Mouse (Mus musculus) cerebellum, postnatal 10 days (tissue): Measurements from ENCODE around the gene Arnt2.

Experiments
- DNase-seq, 2 experiments: peaks; one replicate each; pipeline ENCODE4 v3.0.0; 2021; ENCODE audit warnings: mixed read lengths in 2 of 2

Arnt2 gene

GRCm38 (mm10) chr7:84339186-84339585, 70.8 kb downstream of the Arnt2 start:
- peak; percentile 30 to 34 for DNase-seq

GRCm38 (mm10) chr7:84337768-84338167, 72.2 kb downstream of the Arnt2 start:
- no peak for DNase-seq

DNA sequence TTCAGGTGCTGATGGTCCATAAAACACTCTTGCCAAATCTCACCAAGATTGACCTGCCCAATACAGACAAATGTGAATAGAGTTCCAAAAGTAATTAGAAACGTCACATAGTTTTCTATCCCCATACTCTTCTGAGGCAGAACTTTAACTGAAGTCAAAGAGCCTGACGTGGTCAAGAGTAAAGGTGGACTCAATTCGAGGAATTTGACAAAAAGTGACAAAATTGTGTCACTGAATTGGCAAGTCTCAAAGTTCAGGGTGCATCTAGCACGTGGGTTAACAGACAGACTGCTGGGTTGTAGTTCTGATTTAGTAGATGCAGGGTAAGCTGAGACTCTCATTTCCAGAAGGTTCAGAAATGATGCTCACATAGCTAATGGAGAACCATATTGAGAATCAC, 73.1 kb downstream of the Arnt2 start:
- DNase-seq: no peak

- no peak for DNase-seq
Observed at GRCm38 (mm10) chr7:84336580-84336886, 73.4 kb downstream of the Arnt2 start.

DNA sequence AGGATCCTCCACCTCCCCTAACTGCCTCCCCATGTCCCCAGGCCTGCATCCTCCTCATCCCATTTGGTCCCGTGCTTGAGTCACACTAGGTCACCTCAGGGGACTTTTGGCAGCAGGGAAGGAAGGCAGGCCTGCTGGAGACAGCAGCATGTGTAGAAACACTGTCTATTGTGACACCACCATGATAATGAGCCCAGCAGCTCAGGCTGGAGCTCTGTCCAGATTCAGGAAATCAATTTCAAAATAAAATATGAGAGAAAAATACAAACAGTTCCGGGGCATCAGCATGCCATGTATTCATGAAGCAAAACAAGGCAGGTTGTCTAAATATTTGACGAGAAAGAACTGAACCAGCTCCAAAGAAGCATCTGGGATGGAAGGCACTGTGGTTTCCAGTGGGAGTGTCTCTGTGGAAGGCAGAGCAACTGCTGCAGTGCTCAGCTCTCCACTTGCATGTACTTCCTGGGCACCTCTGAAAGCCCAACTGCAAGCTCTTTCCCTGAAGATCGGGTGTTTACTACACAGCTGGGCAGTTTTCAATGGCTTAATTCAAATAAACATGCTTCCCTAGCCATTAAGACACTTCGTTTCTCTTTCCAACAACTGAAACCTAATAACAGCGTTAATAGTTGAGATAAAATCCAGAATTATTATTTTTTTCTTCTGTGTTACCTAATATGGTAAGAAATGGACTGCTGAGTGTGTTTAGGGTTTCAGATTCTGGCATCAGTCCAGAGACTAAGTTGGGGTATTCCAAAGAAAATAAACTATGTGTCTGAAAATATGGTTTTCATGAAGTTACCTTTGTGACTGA, 74.0 kb downstream of the Arnt2 start:
- no peak for DNase-seq

- DNase-seq: no peak
Observed at GRCm38 (mm10) chr7:84333996-84334395, 76.0 kb downstream of the Arnt2 start.

DNA sequence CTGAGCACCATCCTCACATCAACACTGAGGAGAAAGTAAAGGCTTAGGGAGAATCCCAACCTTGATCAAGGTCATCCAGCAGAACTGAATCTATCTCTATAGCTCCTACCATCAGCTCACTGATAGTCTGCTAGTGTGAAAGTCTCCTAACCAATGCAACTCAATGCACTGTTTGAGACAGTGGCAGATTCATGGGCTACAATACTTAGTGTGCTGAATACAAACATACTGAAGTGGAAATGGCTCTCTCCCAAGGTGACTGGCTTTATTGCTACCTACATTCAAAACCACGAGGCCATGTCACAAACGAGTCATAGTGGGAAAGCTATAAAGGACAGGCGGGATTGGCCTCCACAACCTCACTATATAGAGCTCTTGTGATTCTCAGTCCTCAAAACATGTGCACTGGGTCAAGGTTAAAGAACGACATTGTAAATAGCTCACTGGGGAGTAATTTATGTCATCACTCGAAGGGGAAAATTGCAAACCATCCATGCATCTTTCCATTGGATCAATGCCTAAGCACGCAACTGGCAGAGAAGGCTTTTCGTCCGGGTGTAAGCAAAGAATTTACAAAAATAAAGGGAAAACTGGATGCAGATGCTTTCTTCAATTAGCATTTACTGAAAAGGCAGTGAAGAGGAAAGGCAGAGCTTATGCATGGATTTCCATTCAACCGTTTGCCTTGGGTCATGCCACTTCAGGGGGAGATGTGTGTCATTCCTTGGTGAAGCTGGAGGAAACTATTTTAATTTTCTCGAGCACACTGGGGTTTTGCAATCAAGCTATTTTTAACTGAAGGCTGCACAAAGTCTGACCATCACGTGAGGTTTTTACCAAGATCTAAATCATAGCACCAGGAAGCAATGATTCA, 77.4 kb downstream of the Arnt2 start:
- no peak for DNase-seq

GRCm38 (mm10) chr7:84329174-84329583, 80.8 kb downstream of the Arnt2 start:
- no peak for DNase-seq

GRCm38 (mm10) chr7:84328770-84329169, 81.2 kb downstream of the Arnt2 start:
- peak; percentile 80 to 81 for DNase-seq

GRCm38 (mm10) chr7:84325570-84326328, 84.2 kb downstream of the Arnt2 start:
- DNase-seq: no peak

DNA sequence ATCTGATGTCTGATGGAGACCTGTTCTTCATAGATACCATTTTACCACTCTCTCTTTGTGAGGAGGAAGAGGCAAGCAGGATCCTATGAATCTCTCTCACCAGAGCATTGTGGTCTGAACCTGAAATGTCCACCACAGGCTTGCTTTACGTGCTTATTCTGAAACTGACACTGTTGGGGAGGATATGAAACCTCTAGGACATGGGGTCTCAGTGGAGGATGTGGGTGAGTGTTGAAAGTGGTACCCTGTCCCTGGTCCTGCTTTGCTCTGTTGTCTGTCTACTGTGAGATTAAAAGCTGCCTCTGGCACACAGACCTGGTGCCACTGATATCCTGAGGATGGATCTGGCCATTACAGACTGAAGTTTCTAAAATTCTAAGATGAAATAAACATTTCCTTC, 88.4 kb downstream of the Arnt2 start:
- no peak for DNase-seq

DNA sequence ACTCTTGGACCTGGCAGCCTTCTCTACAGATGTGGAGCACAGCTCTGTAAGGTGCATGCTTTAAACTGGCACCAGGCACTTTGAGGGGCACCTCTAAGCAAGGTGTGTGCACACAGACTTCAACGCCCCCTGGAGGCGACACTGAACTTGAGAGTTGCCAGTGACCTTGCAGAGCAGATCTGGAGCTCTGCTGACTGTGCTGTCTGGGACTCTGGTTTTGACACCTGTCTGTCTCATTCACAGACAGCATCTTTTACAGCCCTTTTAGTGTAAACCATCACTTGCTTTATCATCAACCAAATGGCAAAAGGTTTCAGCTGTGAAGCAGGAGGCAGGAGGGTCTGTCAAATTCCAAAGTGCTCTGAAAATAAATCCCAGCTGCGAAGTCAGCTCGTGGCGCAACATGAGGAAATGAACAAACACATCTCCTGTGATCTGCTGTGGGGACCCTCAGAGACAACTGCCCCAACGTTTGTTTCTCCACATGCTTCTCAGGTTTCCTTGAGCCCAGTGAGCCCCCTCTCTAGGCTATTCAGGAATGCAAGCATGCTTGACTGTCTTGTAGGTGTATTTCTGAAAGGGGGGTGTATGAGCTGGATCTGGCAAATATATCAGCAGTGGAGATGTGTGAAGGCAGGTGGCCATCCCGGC, 94.5 kb downstream of the Arnt2 start:
- peak; percentile 33 to 38 for DNase-seq

- no peak for DNase-seq
Observed at GRCm38 (mm10) chr7:84314742-84315141, 95.2 kb downstream of the Arnt2 start.

DNA sequence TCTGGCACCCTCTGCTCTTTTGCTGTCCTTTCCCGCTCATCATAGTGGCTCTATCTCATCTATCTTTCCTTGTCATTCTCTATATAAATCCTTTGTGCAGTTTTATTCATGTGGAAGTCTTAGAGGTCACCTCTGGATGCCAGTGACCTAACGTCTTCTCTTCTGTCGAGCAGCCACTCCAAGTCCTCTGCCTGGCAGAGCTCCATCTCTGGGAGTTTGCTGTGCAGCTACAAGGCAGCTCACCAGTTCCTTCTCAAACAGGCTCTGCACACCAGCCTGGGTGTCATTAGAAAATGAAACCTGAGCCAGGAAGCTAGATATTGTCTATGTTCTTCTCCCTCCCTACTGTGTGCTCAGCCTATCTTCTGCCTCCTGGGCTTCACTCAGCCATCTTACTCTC, 98.4 kb downstream of the Arnt2 start:
- peak; percentile 36 to 37 for DNase-seq

GRCm38 (mm10) chr7:84310909-84311311, 99.1 kb downstream of the Arnt2 start:
- peak; percentile 57 to 73 for DNase-seq

GRCm38 (mm10) chr7:84307329-84307925, 102.5 kb downstream of the Arnt2 start:
- peak; percentile 70 to 73 for DNase-seq

GRCm38 (mm10) chr7:84300261-84300660, 109.7 kb downstream of the Arnt2 start:
- no peak for DNase-seq

DNA sequence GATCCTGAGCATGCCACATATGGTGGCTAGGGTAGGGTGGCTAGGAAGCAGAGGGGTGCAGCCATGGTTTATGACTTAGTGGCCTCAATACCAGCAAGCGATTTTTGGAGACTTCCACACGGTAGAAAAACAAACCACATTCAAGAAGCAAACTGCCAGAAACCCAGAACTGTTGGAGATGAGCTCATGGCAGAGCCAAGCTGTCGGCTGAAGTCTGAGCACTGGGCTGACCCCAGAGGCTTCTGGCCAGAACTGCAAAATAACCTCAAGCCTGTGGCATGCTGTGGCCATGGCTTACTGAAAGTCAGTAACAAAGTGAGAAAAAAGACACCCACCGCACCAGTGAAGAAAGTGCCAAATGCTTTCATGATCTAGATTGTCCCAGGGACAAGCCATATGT, 110.4 kb downstream of the Arnt2 start:
- DNase-seq: peak; percentile 29 to 31

GRCm38 (mm10) chr7:84293054-84293453, 116.9 kb downstream of the Arnt2 start:
- no peak for DNase-seq

DNA sequence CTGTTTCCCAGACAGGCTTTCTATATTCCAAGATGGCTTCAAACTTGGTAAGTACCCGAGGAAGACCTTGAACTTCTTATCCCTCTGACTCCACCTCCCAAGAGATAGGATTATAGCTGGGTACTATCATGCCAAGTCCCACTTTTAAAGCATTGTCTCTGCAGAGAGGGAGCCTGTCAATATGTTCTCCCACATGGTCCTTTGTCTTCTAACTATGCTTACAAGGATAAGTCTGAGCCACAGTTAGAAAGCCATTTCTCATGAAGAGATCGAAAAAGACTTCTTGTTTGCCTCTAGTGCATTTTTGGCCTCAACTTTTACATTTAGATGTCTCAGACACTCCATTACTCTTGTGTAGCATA, 122.8 kb downstream of the Arnt2 start:
- DNase-seq: no peak

DNA sequence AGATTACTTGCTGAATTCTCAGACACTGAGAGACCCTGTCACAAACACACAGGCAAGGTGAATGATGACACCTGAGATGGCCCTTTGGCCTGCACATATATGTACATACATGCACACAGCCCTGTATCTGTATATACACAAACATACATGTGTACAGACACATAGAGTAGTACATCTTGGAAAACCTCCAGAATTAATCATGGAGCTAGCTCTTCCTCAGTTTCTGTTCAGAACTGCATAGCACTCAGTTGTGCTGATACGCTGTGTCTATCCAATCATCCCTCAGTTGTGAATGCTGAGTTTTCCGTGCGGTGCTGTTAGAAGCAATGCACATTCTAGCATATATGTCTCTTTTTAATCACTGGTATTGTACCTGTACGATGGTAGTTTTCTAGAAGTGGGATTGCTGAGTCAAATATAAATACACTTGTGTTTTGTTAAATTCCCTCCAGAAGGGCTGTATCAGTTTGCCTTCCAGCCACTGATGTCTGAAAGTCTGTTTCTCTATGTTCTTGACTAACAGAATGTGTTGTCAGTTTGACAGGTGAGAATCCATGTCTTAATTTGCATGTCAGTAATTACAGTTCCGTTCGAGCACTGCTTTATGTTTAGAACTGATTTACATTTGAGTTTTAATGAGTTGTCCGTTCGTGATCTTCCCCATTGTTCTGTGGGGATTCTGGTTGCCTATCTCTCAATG, 123.3 kb downstream of the Arnt2 start:
- DNase-seq: no peak

- DNase-seq: no peak
Observed at GRCm38 (mm10) chr7:84285790-84286189, 124.2 kb downstream of the Arnt2 start.
